Mouse (Mus musculus) frontal cortex, adult (tissue): Measurements from ENCODE around the gene Nup98.

ENCODE experiments used
- ATAC-seq: cut with Nextera tagmentation; 2 replicates; pipeline ENCODE4 v1.9.2; 2017; ENCODE audit warnings: mild to moderate bottlenecking, moderate library complexity, mixed read lengths; ENCODE audit not compliant: low TSS enrichment

Nup98 gene

DNA sequence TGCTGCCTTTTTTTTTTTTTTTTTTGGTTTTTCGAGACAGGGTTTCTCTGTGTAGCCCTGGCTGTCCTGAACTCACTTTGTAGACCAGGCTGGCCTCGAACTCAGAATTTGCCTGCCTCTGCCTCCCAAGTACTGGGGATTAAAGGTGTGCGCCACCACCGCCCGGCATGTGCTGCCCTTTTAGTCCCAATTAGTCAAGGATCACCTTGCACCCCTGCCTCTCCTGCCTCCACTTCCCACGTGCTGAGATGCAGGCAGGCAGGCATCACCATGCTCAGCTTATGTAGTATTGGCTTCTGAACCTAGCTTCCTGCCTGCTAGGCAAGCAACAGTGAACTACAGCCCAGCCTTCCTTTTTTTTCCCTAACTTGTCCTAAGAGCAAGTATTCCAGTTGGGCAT lies 92.6 kb downstream of the Nup98 start:
- ATAC-seq = no peak

DNA sequence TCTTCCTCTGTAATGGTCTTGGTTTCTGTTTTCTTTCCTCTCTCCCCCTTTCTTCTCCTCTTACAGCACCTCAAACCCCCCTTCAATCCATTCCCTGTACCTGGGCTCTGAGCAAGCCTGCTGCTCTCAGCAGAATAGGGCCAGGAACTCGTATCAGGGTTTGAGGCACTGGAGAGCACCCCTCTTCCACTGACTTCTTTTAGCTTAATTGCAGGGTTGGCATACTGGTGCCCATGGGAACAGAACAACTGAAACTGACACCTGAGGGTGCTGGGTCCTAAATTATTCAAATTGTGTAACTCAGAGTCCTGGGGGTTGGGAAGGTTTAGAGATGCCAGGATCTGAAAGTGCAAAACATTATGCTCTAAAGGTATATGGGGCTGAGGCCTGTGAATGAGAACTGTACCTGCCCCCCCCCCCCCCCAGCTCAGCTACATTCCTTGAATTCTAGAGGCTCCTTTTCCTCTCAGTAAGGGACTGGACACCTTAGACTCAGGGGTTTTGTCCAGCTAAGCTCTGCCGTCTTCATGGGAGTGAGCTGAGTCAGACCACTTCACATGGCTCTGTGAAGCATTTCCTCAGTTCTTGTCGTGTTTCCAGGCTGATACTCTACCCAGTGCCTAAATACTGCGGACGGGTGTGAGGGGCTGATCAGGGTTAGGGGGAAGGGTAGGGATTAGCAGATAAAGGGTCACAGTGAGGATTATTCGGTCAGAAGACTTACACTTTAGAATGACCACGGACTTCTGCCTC lies 93.2 kb downstream of the Nup98 start, which contains the start of gene Chrna10:
Gene Chrna10, minus strand, starts transcription at position 250 of the 753 bp plus-strand sequence.
- ATAC-seq = no peak

GRCm38 (mm10) chr7:102113151-102113729 lies 96.7 kb downstream of the Nup98 start:
- ATAC-seq = no peak

GRCm38 (mm10) chr7:102109746-102110145 lies 100.2 kb downstream of the Nup98 start:
- ATAC-seq = no peak

GRCm38 (mm10) chr7:102109171-102109570 lies 100.8 kb downstream of the Nup98 start, which contains the start of gene Art5:
Gene Art5 (minus strand): TSS chr7:102109489.
- ATAC-seq = no peak

GRCm38 (mm10) chr7:102108206-102108605 lies 101.8 kb downstream of the Nup98 start:
- no peak for ATAC-seq

- ATAC-seq = no peak
These were observed 103.3 kb downstream of the Nup98 start for GRCm38 (mm10) chr7:102106700-102107141.

DNA sequence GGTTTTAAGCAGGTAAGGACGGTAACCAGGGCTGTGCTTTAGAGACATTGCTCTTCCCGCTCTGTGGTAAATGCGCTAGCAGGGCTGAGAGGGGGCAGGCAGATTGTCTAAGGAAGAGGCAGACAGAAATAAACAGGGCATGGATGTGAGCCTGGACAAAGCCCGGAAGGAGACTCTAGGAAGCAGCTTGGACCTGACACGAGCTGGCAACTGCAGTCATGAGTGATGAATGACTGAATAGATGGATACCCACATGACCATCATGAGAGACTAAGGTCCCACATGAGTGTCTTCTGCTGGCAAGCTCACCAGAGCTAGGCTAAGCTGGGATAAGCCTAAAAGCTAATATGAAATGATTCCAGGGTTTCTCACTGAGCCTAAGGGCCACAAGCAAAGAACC lies 105.8 kb downstream of the Nup98 start:
- no peak for ATAC-seq

DNA sequence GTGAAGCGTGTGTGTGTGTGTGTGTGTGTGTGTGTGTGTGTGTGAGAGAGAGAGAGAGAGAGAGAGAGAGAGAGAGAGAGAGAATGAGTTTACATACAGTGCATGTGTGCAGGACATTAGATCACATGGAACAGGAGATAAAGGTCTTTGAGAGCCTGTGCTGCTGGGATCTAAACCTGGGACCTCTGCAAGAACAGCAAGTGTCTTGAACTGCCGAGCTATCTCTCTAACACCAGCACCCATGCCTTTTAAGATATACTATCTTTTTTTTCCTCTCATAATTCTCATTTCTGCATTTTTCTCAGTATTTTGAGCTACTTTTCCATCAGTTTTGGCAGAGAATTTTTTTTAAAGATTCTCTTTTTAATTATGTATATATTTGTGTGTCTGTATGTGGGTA lies 106.4 kb downstream of the Nup98 start:
- no peak for ATAC-seq

DNA sequence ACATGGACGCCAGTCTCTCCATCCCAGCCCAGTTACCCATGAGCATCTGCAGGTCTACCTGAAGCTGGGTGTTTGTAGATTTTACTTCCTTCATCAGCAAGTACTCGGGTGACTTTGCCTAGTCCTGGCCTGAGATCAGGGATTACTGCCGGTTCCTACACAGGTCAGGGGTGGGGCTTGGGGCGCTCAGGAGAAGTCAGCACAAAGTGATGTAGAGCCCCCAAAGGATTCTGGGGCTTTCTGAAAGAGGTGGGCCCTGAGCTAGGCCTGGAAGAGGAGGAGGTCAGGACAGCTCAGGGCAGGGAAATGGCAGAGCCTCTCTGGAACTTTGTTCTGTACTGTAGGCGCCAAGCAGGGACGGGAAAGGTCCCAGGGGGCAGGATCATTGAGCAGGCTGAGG lies 107.3 kb downstream of the Nup98 start:
- ATAC-seq = no peak

GRCm38 (mm10) chr7:102102241-102102640 lies 107.7 kb downstream of the Nup98 start:
- ATAC-seq = no peak

DNA sequence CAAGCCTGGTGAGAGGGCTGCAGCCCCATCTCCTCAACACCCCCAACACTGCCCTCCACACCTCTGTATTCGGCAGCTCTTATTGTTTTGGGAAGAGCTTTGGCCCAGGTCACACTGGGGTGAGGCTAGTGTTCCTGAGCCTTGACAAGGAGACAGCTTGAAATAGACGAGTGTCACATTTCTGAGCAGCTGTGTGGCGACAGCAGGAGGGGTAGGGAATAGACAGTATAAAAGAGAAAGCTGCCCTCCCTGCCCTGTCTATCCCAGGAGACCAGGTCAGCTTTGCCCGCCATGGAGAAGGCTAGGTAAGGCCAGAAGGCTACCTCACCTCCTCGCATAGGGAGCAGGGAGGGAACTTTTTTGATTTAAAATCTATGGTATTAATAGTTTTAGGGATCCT lies 108.5 kb downstream of the Nup98 start, which contains the start of gene Art1:
Gene Art1, plus strand, starts transcription at position 257 of the 400 bp plus-strand sequence.
- no peak for ATAC-seq

- no peak for ATAC-seq
These were observed 109.1 kb downstream of the Nup98 start for GRCm38 (mm10) chr7:102100868-102101267.

DNA sequence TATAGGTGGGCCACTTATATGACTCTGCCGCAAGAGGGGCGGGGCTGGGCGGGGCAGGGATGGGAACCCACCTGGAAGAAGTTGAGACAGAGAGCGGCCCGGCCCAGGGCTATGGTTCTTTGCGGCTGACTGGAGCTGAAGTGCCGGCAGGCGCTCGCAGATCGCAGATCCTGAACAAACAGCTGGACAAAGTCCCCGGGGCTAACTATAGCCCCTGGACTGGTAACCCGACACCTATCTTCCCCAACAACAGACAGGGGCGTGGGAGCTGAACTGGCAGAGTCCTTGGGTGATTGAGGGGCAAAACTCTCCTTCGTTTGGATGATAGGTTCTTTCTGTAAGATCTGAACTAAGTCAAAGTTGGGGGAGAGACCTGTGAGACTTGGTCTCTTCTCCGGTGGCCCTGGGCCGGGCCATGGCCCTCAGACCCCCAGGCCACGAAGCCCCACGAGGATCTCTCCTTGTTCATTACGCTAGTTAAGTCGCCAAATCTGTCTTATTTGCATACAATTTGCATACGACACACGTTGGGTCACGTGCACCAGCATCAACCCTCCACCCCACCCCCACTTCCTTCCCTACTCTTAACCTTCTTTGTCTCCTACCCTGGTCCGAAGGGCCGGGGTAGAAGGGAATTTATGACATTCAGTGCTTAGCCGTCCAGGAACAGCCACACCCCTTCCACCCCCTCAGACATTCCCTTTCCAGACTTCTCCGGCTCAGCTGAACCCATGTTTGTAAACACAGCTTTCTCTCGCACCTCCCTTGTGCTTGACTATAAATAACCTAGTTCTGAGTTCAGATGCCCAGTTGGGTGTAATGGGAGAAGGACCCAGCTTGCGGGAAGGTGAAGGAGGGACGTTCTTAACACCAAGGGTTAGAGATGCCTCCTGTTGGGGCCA lies 110.0 kb downstream of the Nup98 start:
- ATAC-seq = no peak; the same call in 1 of the 2 replicates

- no peak for ATAC-seq
These were observed 122.6 kb downstream of the Nup98 start for GRCm38 (mm10) chr7:102087336-102087735.

- no peak for ATAC-seq
These were observed 125.8 kb downstream of the Nup98 start for GRCm38 (mm10) chr7:102084041-102084696.

DNA sequence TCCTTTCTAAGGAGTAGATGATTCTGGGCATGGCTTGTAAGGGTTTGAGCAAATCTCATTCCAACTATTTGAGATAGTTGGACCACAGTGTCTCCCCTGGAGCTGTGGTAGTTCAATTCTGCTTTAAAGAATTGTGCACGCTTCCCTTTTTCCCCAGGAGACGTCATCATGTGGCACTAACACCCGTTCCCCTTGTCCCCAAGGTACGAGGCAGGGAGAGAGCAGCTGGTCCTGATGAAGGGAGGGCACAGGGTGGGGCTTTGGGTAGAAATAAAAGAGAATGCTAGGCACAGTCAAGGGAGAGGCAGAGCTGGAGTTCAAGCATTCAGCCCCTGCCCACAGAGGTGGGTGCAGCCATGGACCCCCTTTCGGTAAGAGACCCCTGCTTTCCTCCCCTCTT lies 127.2 kb downstream of the Nup98 start, which contains the start of gene Trpc2:
Gene Trpc2, plus strand, starts transcription at position 301 of the 400 bp plus-strand sequence.
- ATAC-seq = no peak

DNA sequence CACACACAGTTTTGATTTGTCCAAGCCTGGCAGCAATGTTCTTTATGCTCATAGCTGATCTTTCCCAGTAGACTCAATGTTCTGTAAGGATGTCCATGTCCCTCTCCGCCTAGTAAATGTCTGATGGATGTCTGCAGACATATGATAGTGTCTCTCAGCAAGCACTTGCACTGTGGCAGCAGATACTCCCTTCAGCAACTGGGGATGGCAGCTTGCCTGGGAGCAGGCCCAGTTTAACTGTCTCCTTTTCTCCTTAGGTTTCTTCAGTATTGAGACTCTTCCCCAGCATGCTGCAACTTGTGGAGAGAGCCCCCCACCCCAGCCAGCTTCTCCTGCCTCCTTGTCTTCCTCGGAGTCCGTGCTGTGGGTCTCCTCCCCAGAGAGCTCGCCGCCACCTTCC lies 128.2 kb downstream of the Nup98 start:
- ATAC-seq = no peak

- no peak for ATAC-seq
These were observed 129.7 kb downstream of the Nup98 start for GRCm38 (mm10) chr7:102080311-102080710.

GRCm38 (mm10) chr7:102078517-102078916 lies 131.5 kb downstream of the Nup98 start:
- ATAC-seq = no peak

DNA sequence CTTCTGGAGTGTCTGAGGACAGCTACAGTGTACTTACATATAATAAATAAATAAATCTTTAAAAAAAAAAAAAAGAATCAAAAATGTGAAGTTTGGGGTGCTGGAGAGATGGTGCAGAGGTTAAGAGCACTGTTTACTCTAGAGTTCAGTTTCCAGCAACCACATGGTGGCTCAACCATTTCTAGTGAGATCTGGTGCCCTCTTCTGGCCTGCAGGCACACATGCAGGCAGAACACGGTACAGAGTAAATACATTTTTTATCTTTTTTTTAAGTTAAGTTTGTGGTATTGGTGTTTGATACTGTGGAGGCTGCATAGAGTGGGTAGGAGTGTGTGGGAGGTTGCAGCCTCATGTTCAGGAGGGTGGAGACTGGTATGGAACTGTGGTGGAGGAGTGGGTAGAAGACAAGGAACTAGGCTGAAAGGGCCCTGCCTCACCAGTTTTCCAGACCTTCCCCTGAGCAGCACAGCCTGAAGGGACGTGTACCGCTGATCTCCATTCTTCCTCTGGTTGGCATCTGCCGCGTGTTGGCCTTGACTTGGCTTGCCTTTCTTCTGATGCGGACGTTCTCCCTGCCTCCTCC lies 133.2 kb downstream of the Nup98 start:
- no peak for ATAC-seq
